Mouse (Mus musculus) brain, embryonic 14.5 days (tissue): Measurements from ENCODE around the gene Plxna2.

Experiments
- CTCF ChIP-seq: fragments of 200-500 bp; IDR thresholded peaks from 2 replicates; pipeline ENCODE4 v1.5.1; 2012; ENCODE audit warnings: inconsistent platforms, mild to moderate bottlenecking, moderate library complexity, borderline replicate concordance; ENCODE audit not compliant: insufficient read depth, insufficient read length; ENCODE audit errors: extremely low read depth
- POLR2A ChIP-seq: fragments of 200-500 bp; IDR thresholded peaks from 2 replicates; pipeline ENCODE4 v1.6.1; 2012; ENCODE audit warnings: mild to moderate bottlenecking, inconsistent platforms, borderline replicate concordance; ENCODE audit not compliant: poor library complexity, insufficient read depth, insufficient read length, severe bottlenecking; ENCODE audit errors: extremely low read depth

DNA sequence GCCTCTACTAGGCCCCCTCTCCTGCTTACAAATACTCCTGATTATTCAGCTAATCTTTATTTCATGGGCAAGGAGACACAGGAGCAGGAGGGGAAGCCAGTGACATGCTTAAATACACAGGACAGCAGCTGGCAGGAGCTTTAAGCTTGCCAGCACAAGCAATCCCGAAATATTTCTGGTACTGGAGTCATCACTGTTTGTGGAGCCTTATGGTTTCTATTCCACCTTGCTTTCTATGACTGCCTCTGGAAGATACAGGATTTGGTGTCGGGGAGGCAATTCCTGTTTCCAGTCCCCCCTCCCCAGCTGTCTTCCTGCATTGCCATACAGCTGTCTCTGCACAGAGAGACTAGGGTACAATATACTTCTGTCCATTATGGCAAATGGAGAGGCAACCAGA, 4.7 kb downstream of the Plxna2 start:
- no peak for TF ChIP-seq CTCF
- no peak for TF ChIP-seq POLR2A
